Mouse (Mus musculus) hematopoietic stem cell, adult 5-6 weeks (primary cell): Measurements from ENCODE around the gene Pomgnt2. TPM values are rescaled to one million over a fixed set of nuclear protein-coding genes. Genes with fewer than 3 reads are reported as not detected.

Source experiments
- ATAC-seq, 2 experiments: fragments of 125-278 bp in 1 of 2; replicated peaks in 1 of 2; 2 replicates each; pipeline ENCODE4 v1.8.0; 2016 to 2017; ENCODE audit warnings: inconsistent platforms in 2 of 2, mild to moderate bottlenecking in 2 of 2, moderate number of reproducible peaks in 2 of 2, low read depth in 1 of 2, moderate TSS enrichment in 1 of 2; ENCODE audit not compliant: low FRiP score in 2 of 2, poor library complexity in 2 of 2, severe bottlenecking in 2 of 2, insufficient read depth in 1 of 2, low TSS enrichment in 1 of 2
- total RNA-seq: library from RNA; stranded (forward); fragments of 172-1452, 232-1000 nt; gene quantifications from 2 replicates; pipeline ENCODE4 v1.2.3, GENCODE M21; 2017

Pomgnt2 gene
- total RNA-seq, 1 experiment from 2014 or later, result 10.9 TPM

DNA sequence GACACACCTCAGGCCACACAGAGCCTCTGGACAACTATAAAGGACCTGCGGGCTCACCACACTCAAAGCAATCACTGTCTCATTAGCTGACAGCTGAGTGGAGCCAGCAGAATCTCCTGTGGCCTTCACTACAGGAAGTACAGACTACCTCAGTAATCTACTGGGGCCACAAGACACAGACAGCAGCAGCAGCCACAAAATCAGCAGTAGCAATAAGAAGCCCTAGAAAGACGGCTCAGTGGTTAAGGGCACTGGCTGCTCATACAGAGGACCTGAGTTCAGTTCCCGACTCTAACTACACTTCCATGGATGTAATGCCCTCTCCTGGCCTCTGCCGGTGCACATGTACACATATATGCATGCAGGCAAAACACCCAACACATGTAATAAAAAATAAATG lies 23.4 kb upstream of the Pomgnt2 start:
- no peak for ATAC-seq

DNA sequence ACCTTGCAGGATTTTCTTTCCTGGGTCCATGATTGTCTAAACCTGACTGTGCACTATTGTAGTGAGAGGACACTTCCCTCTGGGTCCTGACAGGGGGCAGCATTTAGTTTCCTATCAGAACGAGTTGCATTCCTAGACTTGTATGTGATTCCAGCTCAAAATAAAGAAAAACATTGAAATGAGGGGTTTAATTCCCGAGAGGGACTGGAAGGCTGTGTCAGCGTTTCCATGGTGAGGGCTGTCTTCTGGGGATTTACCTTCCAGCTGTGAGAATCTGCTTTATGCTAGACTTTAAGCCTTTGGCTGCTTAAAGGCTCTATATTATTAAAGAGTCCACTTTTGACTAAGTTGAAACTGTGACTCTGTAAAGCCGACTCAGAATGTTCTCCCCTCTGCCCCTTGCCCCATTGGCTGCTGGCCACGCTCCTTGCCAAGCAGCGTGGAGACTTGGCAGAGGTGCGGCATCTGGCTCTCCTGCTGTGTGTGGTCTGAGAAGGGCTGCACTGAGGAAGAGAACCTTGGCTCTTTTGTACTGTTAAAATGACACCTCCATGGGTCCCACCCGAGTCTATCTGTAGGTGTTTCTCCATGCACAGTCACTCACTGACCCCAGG lies 22.0 kb upstream of the Pomgnt2 start:
- no peak for ATAC-seq

DNA sequence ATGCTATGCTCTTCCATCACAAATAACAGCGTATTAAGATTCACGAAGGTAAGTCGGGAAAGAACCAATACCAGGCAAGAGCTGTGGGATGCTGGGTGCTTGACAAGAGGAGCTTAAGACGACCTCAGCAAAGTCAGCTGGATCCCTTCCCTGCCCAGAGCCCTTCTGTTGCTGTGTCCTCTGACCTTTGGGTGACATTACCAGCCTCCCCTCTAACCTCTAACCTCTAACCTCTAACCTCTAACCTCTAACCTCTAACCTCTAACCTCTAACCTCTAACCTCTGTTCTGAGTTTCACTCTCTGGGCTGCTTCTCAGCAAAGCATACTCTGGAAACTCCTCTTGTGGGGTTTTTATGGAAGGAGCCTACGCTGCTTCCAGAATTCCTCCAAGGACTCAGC lies 21.2 kb upstream of the Pomgnt2 start:
- no peak for ATAC-seq

DNA sequence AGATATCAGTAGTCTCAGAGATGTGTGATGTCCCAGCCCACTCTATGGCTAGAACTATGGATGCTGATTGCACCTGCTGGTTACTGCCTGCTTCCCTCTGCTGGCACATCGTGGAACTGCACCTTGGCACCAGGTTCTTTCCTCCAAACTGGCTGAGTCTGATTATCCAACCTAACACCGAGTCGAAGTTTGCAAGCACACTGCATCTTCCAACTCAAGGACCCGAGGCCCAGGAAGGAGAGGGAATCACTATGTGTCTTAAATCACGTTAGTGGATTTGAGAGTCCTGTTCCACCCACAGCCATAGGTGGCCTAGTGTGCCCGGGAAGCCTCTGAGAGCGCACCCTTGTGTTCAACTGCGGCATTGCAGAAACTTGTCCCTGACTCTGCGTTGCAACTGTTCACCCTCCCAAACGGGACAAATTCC lies 17.3 kb upstream of the Pomgnt2 start:
- ATAC-seq, result peak; percentile 84

DNA sequence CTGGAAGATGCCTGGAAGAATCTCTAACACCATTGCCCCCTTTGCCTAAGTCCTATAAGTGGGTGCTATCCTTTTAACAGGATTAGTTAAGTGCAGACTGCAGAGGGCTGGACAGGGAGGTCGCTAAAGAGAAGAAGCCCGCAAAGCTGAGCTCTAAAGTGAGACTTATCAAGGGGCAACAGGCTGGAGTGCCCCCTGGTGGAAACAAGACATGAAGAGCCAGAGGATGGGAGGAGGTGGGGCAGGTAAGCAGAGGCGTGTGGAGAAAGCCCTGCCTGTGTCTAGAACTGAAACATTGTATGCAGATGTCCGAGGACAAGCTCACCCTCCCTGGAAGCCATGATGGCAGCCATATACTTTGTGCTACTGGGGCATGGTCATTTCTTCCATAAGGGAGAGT lies 16.7 kb upstream of the Pomgnt2 start:
- ATAC-seq, result no peak

DNA sequence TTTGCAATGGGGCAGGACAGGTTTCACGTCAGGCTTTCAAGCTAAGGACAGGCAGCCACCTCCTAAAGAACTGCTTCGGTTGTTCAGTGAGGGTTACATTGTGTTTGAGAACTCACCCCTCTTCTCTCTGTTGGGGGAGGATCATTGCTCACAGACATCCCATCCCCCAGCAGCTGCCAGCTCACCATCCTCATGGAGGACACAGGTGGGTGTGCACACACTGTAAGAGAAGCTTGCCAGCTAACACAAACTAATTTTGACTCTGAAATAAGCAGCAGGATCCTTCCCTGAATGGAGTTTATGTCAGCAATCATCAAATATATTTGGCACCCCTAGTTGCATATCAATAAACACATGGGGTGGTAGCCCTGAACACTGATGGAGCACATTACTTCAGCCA lies 15.9 kb upstream of the Pomgnt2 start:
- no peak for ATAC-seq

DNA sequence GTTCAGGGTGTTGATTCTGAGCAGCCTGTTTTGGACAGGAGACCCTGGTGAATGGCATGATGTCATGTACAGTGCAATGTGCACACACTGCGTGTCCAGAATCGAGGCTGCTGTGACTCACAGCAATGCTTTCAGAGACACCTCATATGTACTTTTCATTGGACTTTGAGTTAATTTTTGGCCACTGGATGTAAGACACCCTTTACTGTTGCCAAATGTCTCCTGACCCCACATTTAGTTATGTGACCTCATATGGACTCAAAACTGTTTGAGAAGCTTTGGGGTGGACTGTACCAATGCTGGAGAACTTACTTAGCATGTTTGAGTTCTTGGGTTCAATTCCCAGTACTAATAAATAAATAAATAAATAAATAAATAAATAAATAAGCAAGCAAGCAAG lies 13.8 kb upstream of the Pomgnt2 start:
- no peak for ATAC-seq

DNA sequence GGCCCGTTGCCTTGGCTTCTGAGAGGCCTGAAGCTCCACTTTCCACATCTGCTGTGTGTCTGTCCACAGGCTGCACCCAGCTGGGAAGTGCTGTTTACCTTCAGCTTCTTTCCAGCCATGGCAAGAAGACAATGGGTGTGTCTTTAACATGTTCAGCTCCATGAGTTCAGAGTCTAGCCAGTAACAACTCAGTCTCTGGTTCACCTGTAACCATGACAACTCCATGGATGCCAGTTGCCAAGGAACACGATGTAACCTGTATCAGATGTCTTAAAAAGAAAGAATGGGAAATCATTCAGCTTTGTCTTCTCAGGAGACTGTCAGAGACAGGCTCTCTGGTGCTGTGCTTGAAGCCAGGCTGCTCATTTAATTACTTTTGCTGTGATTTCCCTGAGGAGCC lies 12.0 kb upstream of the Pomgnt2 start:
- ATAC-seq, result no peak

DNA sequence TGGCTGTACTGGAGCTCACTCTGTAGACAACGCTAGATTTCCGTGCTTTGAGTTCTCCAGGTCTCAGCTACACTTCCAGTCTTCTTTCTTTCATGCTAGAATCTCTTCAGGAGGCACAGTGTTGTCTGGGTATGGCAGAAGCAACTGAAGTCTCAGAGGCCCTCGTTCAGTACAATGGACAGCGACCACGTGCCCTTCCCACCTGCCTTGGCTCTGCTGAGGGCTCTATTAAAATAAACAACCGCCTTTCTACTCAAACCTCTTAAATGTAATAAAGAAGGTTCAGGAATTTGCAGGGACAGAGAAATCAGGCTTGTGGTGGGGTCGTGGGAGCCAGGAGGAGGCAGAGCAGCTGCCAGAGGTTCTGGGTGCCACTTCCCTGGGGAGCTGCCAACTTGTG lies 9.7 kb upstream of the Pomgnt2 start:
- peak; percentile 59 to 66; a peak in 2 of 4 replicates for ATAC-seq

DNA sequence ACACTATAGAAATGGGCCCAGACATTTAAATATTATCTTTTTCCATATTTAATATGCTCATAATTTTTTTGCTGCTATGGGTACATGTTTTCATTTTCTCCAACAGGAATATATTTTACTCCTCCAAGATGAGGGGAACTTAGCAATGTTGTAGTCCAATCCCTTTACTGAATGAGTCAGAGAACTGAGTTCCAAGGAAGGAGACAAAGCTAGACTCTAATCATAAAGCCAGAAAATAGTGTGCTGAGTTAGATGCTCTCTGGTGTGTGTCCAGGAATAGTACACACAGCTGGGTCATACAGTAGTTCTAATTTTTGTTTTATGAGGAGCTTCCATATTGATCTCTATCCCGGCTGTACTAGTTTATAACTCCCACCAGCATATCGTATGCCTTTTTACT lies 9.3 kb upstream of the Pomgnt2 start:
- ATAC-seq, result no peak

DNA sequence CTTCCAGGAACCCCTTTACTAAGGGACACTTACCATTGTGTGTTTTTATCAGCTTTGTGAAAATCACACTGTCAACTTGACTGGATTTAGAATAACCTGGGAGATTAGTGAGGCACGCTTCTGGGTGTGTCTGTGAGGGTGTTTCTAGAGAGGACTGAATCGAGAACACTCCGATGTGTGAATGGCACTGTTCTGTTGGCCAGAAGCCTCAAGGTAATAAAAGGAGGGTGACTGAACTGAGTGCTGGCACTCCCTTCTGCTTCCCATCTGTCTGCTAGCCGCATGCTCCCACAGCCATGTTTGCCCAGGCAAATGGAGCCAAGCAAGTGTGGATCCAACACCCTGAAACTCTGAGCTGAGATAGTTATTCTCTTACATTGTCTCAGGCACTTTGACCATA lies 1.1 kb upstream of the Pomgnt2 start:
- ATAC-seq, result no peak

DNA sequence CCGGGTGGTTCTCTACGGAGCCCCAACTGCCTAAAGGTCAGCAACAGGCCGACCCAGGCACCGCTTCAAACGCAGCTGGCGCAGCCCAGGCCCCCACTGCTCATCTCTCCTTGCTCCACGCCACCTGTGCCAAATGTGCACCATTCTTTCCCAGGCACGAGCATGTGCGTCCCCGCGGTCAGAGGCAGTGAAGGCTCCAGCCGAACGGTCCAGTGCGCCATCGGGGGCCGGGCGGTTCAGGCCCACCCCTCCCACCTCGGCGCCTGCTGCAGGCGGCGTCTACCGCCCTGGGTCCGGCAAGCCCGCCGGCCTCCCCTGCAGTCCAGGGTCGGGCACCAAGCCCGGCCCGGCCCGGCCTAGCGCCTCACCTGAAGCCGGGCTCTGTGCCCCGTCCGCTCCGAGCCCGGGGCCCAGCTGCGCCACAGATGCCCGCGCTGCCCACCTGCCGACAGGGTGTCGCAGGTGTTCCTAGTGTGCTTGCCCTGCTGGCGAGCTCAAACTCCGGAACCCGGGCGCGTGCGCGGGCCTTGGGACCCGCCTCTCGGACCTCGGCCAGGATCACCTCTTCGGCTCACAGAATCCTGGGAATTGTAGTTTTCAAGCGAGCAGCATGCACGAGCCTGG lies 1.3 kb downstream of the Pomgnt2 start:
- peak; percentile 24 to 39; a peak in 2 of 4 replicates for ATAC-seq

DNA sequence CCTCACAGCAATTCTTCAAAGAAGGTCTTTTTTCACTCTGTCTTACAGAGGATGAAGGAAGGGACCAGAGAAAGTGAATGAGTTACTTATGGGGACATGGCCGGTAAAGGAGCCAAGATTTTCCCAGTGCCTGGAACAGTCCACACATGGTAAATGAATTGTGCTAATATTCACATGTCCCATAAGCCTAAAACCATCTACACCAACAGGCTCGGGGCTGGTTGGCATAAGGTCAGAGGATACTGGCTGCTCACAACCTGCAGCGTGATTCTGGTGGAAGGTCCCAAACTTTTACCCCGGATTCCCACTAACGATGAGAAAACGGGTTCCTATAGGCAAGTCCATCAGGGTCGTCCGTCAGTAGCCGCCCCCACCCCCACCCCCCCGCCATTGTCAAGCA lies 1.8 kb downstream of the Pomgnt2 start:
- no peak for ATAC-seq

DNA sequence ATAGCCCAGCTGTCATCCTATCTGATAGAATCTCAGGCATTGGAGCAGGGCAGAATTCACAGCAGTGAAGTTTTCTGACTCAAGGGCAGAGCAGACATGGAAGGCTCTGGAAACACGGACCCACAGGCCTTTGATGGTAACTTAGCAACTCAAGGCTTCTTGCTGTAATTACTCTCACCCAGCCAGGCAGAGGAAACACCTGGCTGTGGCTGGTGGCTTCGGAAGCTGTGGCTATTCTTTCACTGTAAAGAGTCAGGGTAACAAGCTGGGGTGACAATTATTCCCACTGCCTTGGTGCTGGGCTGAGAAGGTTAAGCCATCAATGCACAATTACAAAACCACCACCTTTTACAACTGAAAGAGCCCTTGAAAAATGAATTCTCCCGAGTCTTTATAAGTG lies 3.9 kb downstream of the Pomgnt2 start:
- peak; percentile 89 to 90 for ATAC-seq

DNA sequence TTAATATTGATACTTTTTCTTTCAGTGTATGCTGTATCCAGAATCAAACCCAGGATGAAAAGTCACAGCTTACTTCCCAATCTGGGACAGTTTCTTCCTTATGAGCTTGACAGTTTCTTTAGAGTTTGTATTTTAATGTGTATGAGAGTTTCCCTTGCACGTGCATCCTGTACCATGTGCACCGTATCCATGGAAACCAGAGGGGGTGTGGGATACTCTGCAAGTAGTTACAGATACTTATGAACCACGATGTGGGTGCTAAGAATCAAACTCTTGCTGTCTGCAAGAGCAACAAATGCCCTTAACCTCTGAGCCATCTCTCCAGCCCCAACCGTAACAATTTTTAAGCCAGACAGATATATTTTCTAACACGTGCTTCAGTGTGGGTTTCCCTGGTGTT lies 5.9 kb downstream of the Pomgnt2 start:
- ATAC-seq, result no peak

DNA sequence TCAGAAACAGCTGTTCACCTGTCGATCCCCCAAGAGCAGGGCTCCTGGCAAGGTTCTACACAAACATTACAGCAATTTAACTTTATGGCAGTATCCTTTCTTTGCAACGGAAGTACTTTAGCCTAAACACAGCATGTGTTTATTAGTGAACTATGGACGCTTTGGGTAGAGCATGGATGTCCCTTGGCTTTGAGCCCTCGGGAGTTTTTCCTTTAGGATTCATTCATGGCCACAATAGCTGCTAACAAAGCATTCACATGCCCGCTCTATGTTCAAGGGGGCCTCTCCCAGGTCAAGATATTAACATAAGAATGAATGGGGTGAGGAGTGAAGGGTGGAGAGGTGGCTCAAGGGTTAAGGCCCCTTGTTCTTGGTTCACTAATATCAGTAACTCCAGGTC lies 7.4 kb downstream of the Pomgnt2 start:
- no peak for ATAC-seq

DNA sequence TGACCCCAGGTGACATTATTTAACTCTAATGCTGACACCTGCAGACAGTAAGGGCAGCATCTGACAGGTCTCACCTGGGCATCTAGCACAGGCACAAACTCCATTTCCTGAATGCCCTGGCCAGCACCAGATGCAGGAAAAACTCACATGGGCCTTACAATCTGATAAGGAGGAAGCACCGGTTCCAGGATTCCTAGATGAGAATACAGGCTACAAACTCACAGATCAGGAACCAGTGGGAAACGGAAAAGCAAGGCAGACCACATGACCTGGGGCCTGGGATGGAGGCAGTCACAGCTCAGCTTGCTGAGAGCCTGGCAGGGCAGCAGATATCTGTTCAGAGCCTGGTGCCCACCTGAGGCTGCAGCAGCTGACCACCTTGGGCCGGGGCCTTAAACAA lies 8.0 kb downstream of the Pomgnt2 start:
- no peak for ATAC-seq

DNA sequence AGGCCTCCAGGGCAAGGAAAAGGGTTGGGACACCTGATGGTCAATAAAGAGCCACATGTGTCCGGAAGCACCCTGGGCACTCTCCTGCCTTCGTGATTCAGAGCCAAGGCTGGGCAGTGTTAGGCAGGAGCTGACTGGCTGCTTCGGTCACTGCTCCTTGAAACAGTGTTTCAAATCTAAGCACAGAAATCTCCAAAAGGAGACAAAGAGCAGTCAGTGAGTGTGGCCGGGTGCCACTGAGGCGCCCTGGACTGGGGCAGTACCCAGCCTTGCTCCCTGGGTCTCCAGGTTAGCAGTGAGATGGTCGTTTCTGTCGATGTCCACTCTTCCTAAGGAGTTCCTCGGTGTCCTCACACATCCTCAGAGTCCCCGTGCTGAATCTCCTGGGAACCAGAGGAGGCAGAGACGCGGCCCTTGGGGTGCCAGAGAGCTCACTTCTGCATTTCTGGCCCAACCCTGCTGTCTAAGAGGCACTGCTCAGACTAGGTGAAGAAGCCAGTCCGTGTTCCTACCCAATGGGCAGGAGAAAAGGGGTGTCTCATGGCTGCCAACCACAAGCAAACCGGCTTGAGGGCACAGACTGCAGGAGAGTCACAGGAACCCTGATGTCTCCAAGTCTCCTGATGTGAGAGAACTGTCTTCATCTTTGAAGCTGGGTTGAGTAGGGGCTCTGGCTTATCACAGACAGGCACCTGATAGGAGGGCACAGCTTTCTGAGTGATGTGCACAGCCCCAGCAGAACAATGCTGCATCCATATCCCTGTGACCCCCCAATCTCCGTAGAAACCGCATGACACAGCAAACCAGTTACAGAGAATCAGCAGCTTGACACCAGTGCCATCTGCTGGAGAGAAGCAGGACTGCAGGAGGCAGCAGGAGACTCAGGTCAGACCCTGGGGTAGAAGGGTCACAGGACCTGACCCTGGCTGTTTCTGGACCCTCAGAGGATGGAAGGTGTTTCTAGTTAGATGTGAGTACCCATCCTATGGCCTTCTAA lies 12.1 kb downstream of the Pomgnt2 start:
- peak; percentile 65 to 72 for ATAC-seq
